Mouse (Mus musculus): ENCODE data around the gene Ddx42. TPM values are rescaled to one million over a fixed set of nuclear protein-coding genes. Genes with fewer than 3 reads are reported as not detected.

The Ddx42 gene
- polyA plus RNA-seq, 1 experiment from 2014 or later = 111 TPM

Other genes with a start within 250 kb of the Ddx42 start
- gene Ace, start 249.0 kb upstream of the Ddx42 start, polyA plus RNA-seq (2016; fragmentation: Nextera tagmentation; extraction: Ambion mirVana) = 1.3 and 1.6 TPM in 2 replicates
- gene Ace3, start 222.3 kb upstream of the Ddx42 start, polyA plus RNA-seq (2016; fragmentation: Nextera tagmentation; extraction: Ambion mirVana) = not detected in 2 replicates
- 0.85 and 1.2 TPM in 2 replicates for gene Kcnh6, start 208.8 kb upstream of the Ddx42 start, polyA plus RNA-seq (2016; fragmentation: Nextera tagmentation; extraction: Ambion mirVana)
- gene Dcaf7, start 180.1 kb upstream of the Ddx42 start, polyA plus RNA-seq (2016; fragmentation: Nextera tagmentation; extraction: Ambion mirVana) = 122 and 136 TPM in 2 replicates
- gene Taco1, start 150.9 kb upstream of the Ddx42 start, polyA plus RNA-seq (2016; fragmentation: Nextera tagmentation; extraction: Ambion mirVana) = 9.0 and 9.2 TPM in 2 replicates
- gene Map3k3, start 132.3 kb upstream of the Ddx42 start, polyA plus RNA-seq (2016; fragmentation: Nextera tagmentation; extraction: Ambion mirVana) = 27.0 and 27.9 TPM in 2 replicates
- 0.93 and 1.0 TPM in 2 replicates for gene Gm10840, start 56.1 kb upstream of the Ddx42 start, polyA plus RNA-seq (2016; fragmentation: Nextera tagmentation; extraction: Ambion mirVana)
- 302 and 316 TPM in 2 replicates for gene Limd2, start 56.1 kb upstream of the Ddx42 start, polyA plus RNA-seq (2016; fragmentation: Nextera tagmentation; extraction: Ambion mirVana)
- 33.9 and 38.7 TPM in 2 replicates for gene Strada, start 14.8 kb upstream of the Ddx42 start, polyA plus RNA-seq (2016; fragmentation: Nextera tagmentation; extraction: Ambion mirVana)
- 86.8 and 96.3 TPM in 2 replicates for gene Ccdc47, start 582 bp upstream of the Ddx42 start, polyA plus RNA-seq (2016; fragmentation: Nextera tagmentation; extraction: Ambion mirVana)
- 52.5 and 53.4 TPM in 2 replicates for gene Ftsj3, start 39.2 kb downstream of the Ddx42 start, polyA plus RNA-seq (2016; fragmentation: Nextera tagmentation; extraction: Ambion mirVana)
- gene Psmc5, start 39.2 kb downstream of the Ddx42 start, polyA plus RNA-seq (2016; fragmentation: Nextera tagmentation; extraction: Ambion mirVana) = 314 and 337 TPM in 2 replicates
- gene Smarcd2, start 56.0 kb downstream of the Ddx42 start, polyA plus RNA-seq (2016; fragmentation: Nextera tagmentation; extraction: Ambion mirVana) = 35.1 and 35.9 TPM in 2 replicates
- 0.15 and 0.29 TPM in 2 replicates for gene Tcam1, start 59.7 kb downstream of the Ddx42 start, polyA plus RNA-seq (2016; fragmentation: Nextera tagmentation; extraction: Ambion mirVana)
- gene Gh, start 84.9 kb downstream of the Ddx42 start, polyA plus RNA-seq (2016; fragmentation: Nextera tagmentation; extraction: Ambion mirVana) = not detected in 2 replicates
- gene Cd79b, start 97.8 kb downstream of the Ddx42 start, polyA plus RNA-seq (2016; fragmentation: Nextera tagmentation; extraction: Ambion mirVana) = 0.94 and 1.2 TPM in 2 replicates
- gene Scn4a, start 136.4 kb downstream of the Ddx42 start, polyA plus RNA-seq (2016; fragmentation: Nextera tagmentation; extraction: Ambion mirVana) = 0.04 TPM in 1 of 2 replicates, not detected in the other
- gene Prr29, start 148.5 kb downstream of the Ddx42 start, polyA plus RNA-seq (2016; fragmentation: Nextera tagmentation; extraction: Ambion mirVana) = not detected in 2 replicates
- 11.8 and 14.2 TPM in 2 replicates for gene Icam2, start 171.1 kb downstream of the Ddx42 start, polyA plus RNA-seq (2016; fragmentation: Nextera tagmentation; extraction: Ambion mirVana)